Mouse (Mus musculus): Measurements from ENCODE around the gene Cd109. TPM values are rescaled to one million over a fixed set of nuclear protein-coding genes. Genes with fewer than 3 reads are reported as not detected.

The Cd109 gene
- 0.42 TPM for polyA plus RNA-seq (2017; shearing (Covaris generic))

GRCm38 (mm10) chr9:78615401-78616021 lies at the start of gene Cd109:
Cd109 (plus strand) TSS chr9:78615546.

GRCm38 (mm10) chr9:78587914-78588313 lies 27.4 kb upstream of the Cd109 start, which contains the start of gene Slc17a5:
Slc17a5 (minus strand) TSS chr9:78588041.

Other genes with a start within 250 kb of the Cd109 start
- gene Dppa5a, start 247.4 kb upstream of the Cd109 start, polyA plus RNA-seq (2017; shearing (Covaris generic)): not detected
- gene Ooep, start 236.8 kb upstream of the Cd109 start, polyA plus RNA-seq (2017; shearing (Covaris generic)): not detected
- gene Ddx43, start 219.8 kb upstream of the Cd109 start, polyA plus RNA-seq (2017; shearing (Covaris generic)): 2.8 TPM
- 1.3 TPM for gene Cgas, start 172.3 kb upstream of the Cd109 start, polyA plus RNA-seq (2017; shearing (Covaris generic))
- gene Mto1, start 167.3 kb upstream of the Cd109 start, polyA plus RNA-seq (2017; shearing (Covaris generic)): 9.6 TPM
- gene Gm17324, start 166.8 kb upstream of the Cd109 start, polyA plus RNA-seq (2017; shearing (Covaris generic)): not detected
- 5,755 TPM for gene Eef1a1, start 126.4 kb upstream of the Cd109 start, polyA plus RNA-seq (2017; shearing (Covaris generic))
- 16.7 TPM for gene Slc17a5, start 27.5 kb upstream of the Cd109 start, polyA plus RNA-seq (2017; shearing (Covaris generic))